Mouse (Mus musculus) thymus, adult 2 months (tissue): ENCODE results near the gene Dpy19l3.

Experiments
- CTCF ChIP-seq: fragments of 200-500 bp; IDR thresholded peaks from 2 replicates; pipeline ENCODE4 v1.5.1; 2012; ENCODE audit warnings: mild to moderate bottlenecking, control low read depth, low read length, moderate library complexity, borderline replicate concordance; ENCODE audit not compliant: control insufficient read depth, poor library complexity, insufficient read depth; ENCODE audit errors: extremely low read depth
- POLR2A ChIP-seq: fragments of 200-500 bp; IDR thresholded peaks from 2 replicates; pipeline ENCODE4 v1.6.1; 2012; ENCODE audit warnings: mild to moderate bottlenecking, low read length, control low read depth, moderate library complexity; ENCODE audit not compliant: control insufficient read depth, poor library complexity, insufficient read depth; ENCODE audit errors: extremely low read depth

DNA sequence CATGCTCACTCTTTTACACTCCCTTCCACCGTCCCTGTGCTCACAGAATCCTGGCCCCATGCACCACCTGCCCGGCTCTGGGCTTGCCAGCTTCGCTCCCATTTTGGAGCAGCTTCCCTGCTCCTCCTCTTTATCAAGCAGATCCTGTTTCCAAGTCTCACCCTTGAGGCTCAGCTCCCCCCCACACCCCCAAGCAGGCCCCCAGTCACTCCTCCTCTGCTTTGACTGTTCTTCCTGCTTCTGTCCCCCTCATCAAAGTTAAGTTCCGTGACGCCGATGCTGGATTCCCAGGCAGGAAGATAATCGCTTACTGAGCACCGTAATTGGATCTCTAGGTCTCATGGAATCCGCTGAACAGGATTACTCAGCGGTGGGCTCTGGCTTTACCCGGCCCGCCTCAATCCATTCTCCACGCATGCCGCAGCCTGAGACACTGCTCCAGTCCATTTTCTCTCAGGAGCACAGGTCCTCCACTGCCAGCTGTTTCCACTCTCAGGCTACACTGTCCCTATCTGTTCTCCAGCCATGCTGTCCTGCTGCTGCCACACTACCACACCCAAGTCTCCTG is 6.8 kb downstream of the Dpy19l3 start:
- TF ChIP-seq CTCF (no peak), POLR2A (no peak)
